ENCODE assay signal across 10 mouse cellular contexts in the genomic region with DNA sequence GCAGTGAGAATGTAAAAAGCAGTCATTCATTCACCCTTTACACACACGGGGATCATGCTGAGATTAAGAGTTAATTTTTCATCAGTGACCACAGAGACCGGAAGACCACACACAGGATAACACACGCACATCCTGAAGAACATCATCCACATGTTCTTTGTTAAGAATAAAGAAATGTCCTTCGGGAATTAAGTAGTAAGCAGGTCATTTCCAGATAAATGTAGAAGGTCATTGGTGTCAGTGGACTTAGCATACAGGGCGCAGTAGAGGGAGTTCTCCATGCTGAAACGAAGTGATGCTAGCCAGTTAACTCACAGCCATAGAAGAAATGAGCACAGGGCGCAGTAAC. TPM values are rescaled to one million over a fixed set of nuclear protein-coding genes. Genes with fewer than 3 reads are reported as not detected.
DNase-seq lines count a peak whose midpoint lies in the region; ATAC-seq and TF ChIP-seq lines count a peak whose summit lies in the region.
"Had no signal": no experiment of that assay in that cellular context is flagged by ENCODE, and none has a peak within 500 bp of the region (broad histone marks: within the 10 kb centered on the region; RNA-seq: fewer than 3 reads in every experiment).

No protein-coding gene starts in this region.

- no peaks in the 10 kb centered on the region for H3K79me2 ChIP-seq in myocyte (ENCODE audit: control insufficient read depth, insufficient read depth)

- 0 out of 2 replicates have a peak, but pooled peaks cover 4% of the 10 kb centered on the region for H3K4me1 ChIP-seq in embryonic fibroblast, embryonic 13.5 days (ENCODE audit: control insufficient read depth, insufficient read depth, low read length)
- peaks cover 18% of the 10 kb centered on the region for H3K4me1 ChIP-seq in intestine, embryonic 15.5 days (replicated peaks)

- no peak for DNase-seq in layer of hippocampus, adult 2 months (ENCODE audit: low spot score in 2 of 2)
- no peak for DNase-seq in layer of hippocampus, adult 11-12 months (ENCODE audit: low spot score)
- no peak for DNase-seq in ovary, adult 18-20 months (ENCODE audit: low spot score)
- no peak for DNase-seq in urinary bladder, adult 18-20 months (ENCODE audit: low spot score in 2 of 2)
- DNase-seq: right cerebral cortex, postnatal 14 days had no signal

- peak overlapping the region; percentile 33; the same call in 1 of the 2 replicates for H3K9ac ChIP-seq in intestine, embryonic 15.5 days

- peak overlapping the region; percentile 83 for H3K27ac ChIP-seq in layer of hippocampus, adult 2 months
- no peak overlapping the region for H3K27ac ChIP-seq in embryonic fibroblast, embryonic 13.5 days (ENCODE audit: insufficient read depth, low read length)
- H3K27ac ChIP-seq in intestine, embryonic 15.5 days = peak overlapping the region; percentile 32; the same call in 1 of the 2 replicates

- WGBS in intestine, embryonic 15.5 days = 30% methylated on average over 7 of the region's 7 CpGs

- peak overlapping the region; percentile 50 for H3K4me3 ChIP-seq in layer of hippocampus, adult 2 months
- H3K4me3 ChIP-seq in embryonic fibroblast, embryonic 13.5 days (ENCODE audit: insufficient read depth, low read length) = peak overlapping the region; percentile 15; the same call in 1 of the 2 replicates
- H3K4me3 ChIP-seq in intestine, embryonic 15.5 days (replicated peaks) = peak overlapping the region; percentile 45
- H3K4me3 ChIP-seq in myocyte = peak overlapping the region; percentile 11

- ATAC-seq in intestine, embryonic 15.5 days = no peak
- no peak for ATAC-seq in monocyte, adult 5-6 weeks (replicated peaks; ENCODE audit: insufficient number of reproducible peaks, low FRiP score, low TSS enrichment, poor library complexity, severe bottlenecking)

- peak overlapping the region; percentile 86 for H3K4me2 ChIP-seq in intestine, embryonic 15.5 days (replicated peaks)
- peak overlapping the region; percentile 36 for H3K4me2 ChIP-seq in myocyte (ENCODE audit: low read depth)

- no peak for TF ChIP-seq CTCF in layer of hippocampus, adult 2 months (conservative IDR thresholded peaks at IDR 0.05)
- no peak for TF ChIP-seq CTCF in embryonic fibroblast, embryonic 13.5 days (IDR thresholded peaks at IDR 0.05; ENCODE audit: borderline replicate concordance, insufficient read depth, low read length)

- no peak overlapping the region for H3ac ChIP-seq in myocyte (ENCODE audit: control insufficient read depth, insufficient read length)

- no peaks in the 10 kb centered on the region for H3K9me3 ChIP-seq in intestine, embryonic 15.5 days

- H3K27me3 ChIP-seq in intestine, embryonic 15.5 days (replicated peaks) = no peaks in the 10 kb centered on the region
- H3K27me3 ChIP-seq in myocyte (ENCODE audit: control insufficient read depth, insufficient read depth, insufficient read length) = peaks cover 5% of the 10 kb centered on the region

- H3K36me3 ChIP-seq in intestine, embryonic 15.5 days = no peaks in the 10 kb centered on the region
- H3K36me3 ChIP-seq in myocyte (ENCODE audit: control insufficient read depth, insufficient read depth) = no peaks in the 10 kb centered on the region

- TF ChIP-seq POLR2A in embryonic fibroblast, embryonic 13.5 days (IDR thresholded peaks at IDR 0.05; ENCODE audit: low read depth, low read length) = no peak
- no peak for TF ChIP-seq POLR2A in myocyte (IDR thresholded peaks at IDR 0.05; ENCODE audit: insufficient read length, low read depth)

TF ChIP-seq in myocyte, 11 proteins besides CTCF, POLR2A, EP300 and RAD21:
- TF ChIP-seq TCF3 (IDR thresholded peaks at IDR 0.05; ENCODE audit: insufficient read length, low read depth) (no peak), POLR2AphosphoS2 (IDR thresholded peaks at IDR 0.05; ENCODE audit: insufficient read length, low read depth) (no peak), MYOG (IDR thresholded peaks at IDR 0.05; ENCODE audit: control insufficient read depth in 1 of 3, insufficient read depth in 1 of 3, insufficient read length in 2 of 3, low read depth in 2 of 3) (no peak), CEBPB (IDR thresholded peaks at IDR 0.05; ENCODE audit: insufficient read depth, poor library complexity, severe bottlenecking) (no peak), TCF12 (IDR thresholded peaks at IDR 0.05; ENCODE audit: insufficient read depth, poor library complexity, severe bottlenecking) (no peak), E2F4 (IDR thresholded peaks at IDR 0.05; ENCODE audit: insufficient read depth) (no peak), USF1 (IDR thresholded peaks at IDR 0.05; ENCODE audit: low read depth) (no peak), MYOD1 (IDR thresholded peaks at IDR 0.05; ENCODE audit: control insufficient read depth in 1 of 3, insufficient read length in 2 of 3, low read depth in 2 of 3) (no peak), MAX (IDR thresholded peaks at IDR 0.05; ENCODE audit: low read depth) (no peak), REST (IDR thresholded peaks at IDR 0.05; ENCODE audit: insufficient read depth, insufficient read length) (no peak), SRF (IDR thresholded peaks at IDR 0.05; ENCODE audit: control insufficient read depth, insufficient read length, low read depth) (no peak)

RNA-seq across cellular contexts. Expression of gene Cyp2d22, which starts 0.6 kb away (rescaled TPM):
- total RNA-seq in layer of hippocampus, adult 2 months (2021) = 10 to 100 TPM; 43.0 to 53.8 TPM
- 4.4 and 4.9 TPM in 2 replicates for polyA plus RNA-seq in embryonic fibroblast, embryonic 13.5 days (2011; ENCODE audit: insufficient read length, low read depth, missing spikeins)
- 9.0 and 11.2 TPM in 2 replicates for polyA plus RNA-seq in intestine, embryonic 15.5 days (2015; fragmentation: Nextera tagmentation; extraction: Ambion mirVana)
- polyA plus RNA-seq in myocyte (2012; fragmentation: generic; extraction: Trizol) = 2.4 TPM
- 0.57 to 2.1 TPM in 2 of 3 replicates, not detected in the other for total RNA-seq in monocyte, adult 5-6 weeks (2017)

RNA-seq across cellular contexts. Expression of gene Cyp2d11, which starts 13.1 kb away (rescaled TPM):
- under 1 TPM in 1 of 2 experiments, not detected in 1; 0.23 TPM for total RNA-seq in layer of hippocampus, adult 2 months (2021)
- polyA plus RNA-seq in embryonic fibroblast, embryonic 13.5 days (2011; ENCODE audit: insufficient read length, low read depth, missing spikeins) = not detected in 2 replicates
- polyA plus RNA-seq in intestine, embryonic 15.5 days (2015; fragmentation: Nextera tagmentation; extraction: Ambion mirVana) = not detected in 2 replicates
- not detected for polyA plus RNA-seq in myocyte (2012; fragmentation: generic; extraction: Trizol)
- total RNA-seq in monocyte, adult 5-6 weeks (2017) = not detected in 3 replicates
- polyA plus RNA-seq: large intestine, adult 2 months had no signal

RNA-seq across cellular contexts. Expression of gene Cyp2d10, which starts 26.3 kb away (rescaled TPM):
- total RNA-seq in layer of hippocampus, adult 2 months (2021) = under 1 TPM in 1 of 2 experiments, not detected in 1; 0.32 TPM
- not detected in 2 replicates for polyA plus RNA-seq in embryonic fibroblast, embryonic 13.5 days (2011; ENCODE audit: insufficient read length, low read depth, missing spikeins)
- 0.83 and 1.0 TPM in 2 replicates for polyA plus RNA-seq in intestine, embryonic 15.5 days (2015; fragmentation: Nextera tagmentation; extraction: Ambion mirVana)
- not detected for polyA plus RNA-seq in myocyte (2012; fragmentation: generic; extraction: Trizol)
- total RNA-seq in monocyte, adult 5-6 weeks (2017) = not detected in 3 replicates

RNA-seq across cellular contexts. Expression of gene Ndufa6, which starts 26.6 kb away (rescaled TPM):
- 100 to 1,000 TPM; 209 to 211 TPM for total RNA-seq in layer of hippocampus, adult 2 months (2021)
- 154 and 171 TPM in 2 replicates for polyA plus RNA-seq in embryonic fibroblast, embryonic 13.5 days (2011; ENCODE audit: insufficient read length, low read depth, missing spikeins)
- 502 and 513 TPM in 2 replicates for polyA plus RNA-seq in intestine, embryonic 15.5 days (2015; fragmentation: Nextera tagmentation; extraction: Ambion mirVana)
- polyA plus RNA-seq in myocyte (2012; fragmentation: generic; extraction: Trizol) = 517 TPM
- total RNA-seq in monocyte, adult 5-6 weeks (2017) = 139 to 263 TPM (median 256 TPM) in 3 replicates

RNA-seq across cellular contexts. Expression of gene Smdt1, which starts 41.9 kb away (rescaled TPM):
- total RNA-seq in layer of hippocampus, adult 2 months (2021) = 100 to 1,000 TPM; 138 to 144 TPM
- polyA plus RNA-seq in embryonic fibroblast, embryonic 13.5 days (2011; ENCODE audit: insufficient read length, low read depth, missing spikeins) = 99.2 and 103 TPM in 2 replicates
- polyA plus RNA-seq in intestine, embryonic 15.5 days (2015; fragmentation: Nextera tagmentation; extraction: Ambion mirVana) = 277 and 308 TPM in 2 replicates
- polyA plus RNA-seq in myocyte (2012; fragmentation: generic; extraction: Trizol) = 665 TPM
- total RNA-seq in monocyte, adult 5-6 weeks (2017) = 57.5 to 129 TPM (median 113 TPM) in 3 replicates
